Mouse (Mus musculus) lung, postnatal 0 days (tissue): ENCODE data around the gene Arl10.

Experiments used
- CTCF ChIP-seq: IDR thresholded peaks from 2 replicates; pipeline ENCODE4 v1.5.1; 2016; ENCODE audit warnings: antibody characterized with exemption, mild to moderate bottlenecking
- EP300 ChIP-seq: IDR thresholded peaks from 2 replicates; pipeline ENCODE4 v1.6.1; 2016; ENCODE audit warnings: antibody characterized with exemption, mild to moderate bottlenecking, control low read depth

GRCm38 (mm10) chr13:54582860-54583259 is 8.0 kb downstream of the Arl10 start:
- TF ChIP-seq CTCF (no peak), EP300 (no peak)
